Mouse (Mus musculus): ENCODE measurements at regions not wholly inside any gene's neighbourhood (a gene's known extent, or its start where the extent isn't known, plus 50 kb on each side); places are given as distances from the start of the nearest gene placed in this dataset.

GRCm38 (mm10) chr5:95864725-95865492, 89.1 kb downstream of the E330014E10Rik start:
- TF ChIP-seq CTCF (IDR thresholded peaks at IDR 0.05; ENCODE audit: control insufficient read depth, insufficient read depth, insufficient read length) (no peak), FOSL1 (IDR thresholded peaks at IDR 0.05; ENCODE audit: insufficient read depth, low read length, poor library complexity, severe bottlenecking) (no peak), CEBPB (IDR thresholded peaks at IDR 0.05; ENCODE audit: low read depth) (no peak), MYOG (IDR thresholded peaks at IDR 0.05; ENCODE audit: control insufficient read depth, extremely low read depth, insufficient read length) (no peak), MYOD1 (IDR thresholded peaks at IDR 0.05; ENCODE audit: control insufficient read depth, insufficient read length, low read depth) (no peak), MAX (IDR thresholded peaks at IDR 0.05) (no peak)
